Mouse (Mus musculus): Measurements from ENCODE around the gene Ret. TPM values are rescaled to one million over a fixed set of nuclear protein-coding genes. Genes with fewer than 3 reads are reported as not detected.

Ret gene
- polyA plus RNA-seq, 1 experiment from 2014 or later: 1.5 TPM

GRCm38 (mm10) chr6:118205176-118205890 is 7.8 kb upstream of the Ret start:
- Histone ChIP-seq H3K4me3 (ENCODE audit: low read depth, low read length) (no peak overlapping the region), H3K4me2 (no peak overlapping the region), H3K27ac (ENCODE audit: low read depth, low read length) (no peak overlapping the region), H3K27me3 (ENCODE audit: control insufficient read depth, insufficient read depth, low read length) (no peaks in the 10 kb centered on the region), H3K9me3 (ENCODE audit: control insufficient read depth, low read length) (no peaks in the 10 kb centered on the region), H3K36me3 (ENCODE audit: control insufficient read depth, insufficient read depth, low read length) (no peaks in the 10 kb centered on the region), H3K4me1 (ENCODE audit: control insufficient read depth, insufficient read depth, low read length) (no peaks in the 10 kb centered on the region), H3K9ac (ENCODE audit: low read length) (no peak overlapping the region)
- no peak for ATAC-seq (ENCODE audit: low FRiP score)
- DNase-seq (ENCODE audit: low spot score, missing footprints): peak; percentile 78
- WGBS: 58% methylated on average over 7 of the region's 7 CpGs

- DNase-seq (ENCODE audit: low spot score, missing footprints): peak; percentile 65
- Histone ChIP-seq H3K9me3 (ENCODE audit: control insufficient read depth, low read length) (no peaks in the 10 kb centered on the region), H3K27ac (ENCODE audit: low read depth, low read length) (no peak overlapping the region), H3K4me3 (ENCODE audit: low read depth, low read length) (no peak overlapping the region), H3K9ac (ENCODE audit: low read length) (no peak overlapping the region), H3K27me3 (ENCODE audit: control insufficient read depth, insufficient read depth, low read length) (peaks cover under 1% of the 10 kb centered on the region), H3K4me1 (ENCODE audit: control insufficient read depth, insufficient read depth, low read length) (no peaks in the 10 kb centered on the region), H3K4me2 (no peak overlapping the region), H3K36me3 (ENCODE audit: control insufficient read depth, insufficient read depth, low read length) (no peaks in the 10 kb centered on the region)
- 86% methylated on average over 1 of the region's 1 CpGs for WGBS
- no peak for ATAC-seq (ENCODE audit: low FRiP score)
Measured at GRCm38 (mm10) chr6:118204112-118204511, 6.6 kb upstream of the Ret start.

GRCm38 (mm10) chr6:118196751-118197439 is 623 bp downstream of the Ret start:
- H3K36me3 ChIP-seq (ENCODE audit: control insufficient read depth, insufficient read depth, low read length): no peaks in the 10 kb centered on the region
- ATAC-seq (ENCODE audit: low FRiP score): peak; percentile 66
- peak overlapping the region; percentile 99 for H3K4me2 ChIP-seq
- peak overlapping the region; percentile 36 for H3K9ac ChIP-seq (ENCODE audit: low read length)
- peak; percentile 94 for DNase-seq (ENCODE audit: low spot score, missing footprints)
- under 1% methylated on average over 81 of the region's 84 CpGs for WGBS
- H3K9me3 ChIP-seq (ENCODE audit: control insufficient read depth, low read length): no peaks in the 10 kb centered on the region
- peak overlapping the region; percentile 64 for H3K4me3 ChIP-seq (ENCODE audit: low read depth, low read length)
- H3K4me1 ChIP-seq (ENCODE audit: control insufficient read depth, insufficient read depth, low read length): no peaks in the 10 kb centered on the region; the same call in 1 of the 2 replicates
- no peak overlapping the region for H3K27ac ChIP-seq (ENCODE audit: low read depth, low read length)
- H3K27me3 ChIP-seq (ENCODE audit: control insufficient read depth, insufficient read depth, low read length): peaks cover 46% of the 10 kb centered on the region

GRCm38 (mm10) chr6:118195108-118195507 is 2.4 kb downstream of the Ret start:
- no peak overlapping the region for H3K4me3 ChIP-seq (ENCODE audit: low read depth, low read length)
- H3K4me2 ChIP-seq: no peak overlapping the region
- no peaks in the 10 kb centered on the region; the same call in 1 of the 2 replicates for H3K4me1 ChIP-seq (ENCODE audit: control insufficient read depth, insufficient read depth, low read length)
- no peak overlapping the region for H3K27ac ChIP-seq (ENCODE audit: low read depth, low read length)
- no peak overlapping the region for H3K9ac ChIP-seq (ENCODE audit: low read length)
- H3K36me3 ChIP-seq (ENCODE audit: control insufficient read depth, insufficient read depth, low read length): no peaks in the 10 kb centered on the region
- DNase-seq (ENCODE audit: low spot score, missing footprints) (peak; percentile 87), ATAC-seq (ENCODE audit: low FRiP score) (no peak)
- peaks cover 46% of the 10 kb centered on the region for H3K27me3 ChIP-seq (ENCODE audit: control insufficient read depth, insufficient read depth, low read length)
- 30% methylated on average over 8 of the region's 8 CpGs for WGBS
- no peaks in the 10 kb centered on the region for H3K9me3 ChIP-seq (ENCODE audit: control insufficient read depth, low read length)

- no peak for ATAC-seq (ENCODE audit: low FRiP score)
- Histone ChIP-seq H3K4me1 (ENCODE audit: control insufficient read depth, insufficient read depth, low read length) (no peaks in the 10 kb centered on the region; the same call in 1 of the 2 replicates), H3K27me3 (ENCODE audit: control insufficient read depth, insufficient read depth, low read length) (peaks cover 33% of the 10 kb centered on the region), H3K9me3 (ENCODE audit: control insufficient read depth, low read length) (no peaks in the 10 kb centered on the region), H3K9ac (ENCODE audit: low read length) (no peak overlapping the region), H3K4me2 (no peak overlapping the region), H3K4me3 (ENCODE audit: low read depth, low read length) (no peak overlapping the region), H3K27ac (ENCODE audit: low read depth, low read length) (no peak overlapping the region), H3K36me3 (ENCODE audit: control insufficient read depth, insufficient read depth, low read length) (no peaks in the 10 kb centered on the region)
- DNase-seq (ENCODE audit: low spot score, missing footprints): no peak
- 69% methylated on average over 3 of the region's 3 CpGs for WGBS
Measured at GRCm38 (mm10) chr6:118192882-118193281, 4.6 kb downstream of the Ret start.

- ATAC-seq (ENCODE audit: low FRiP score): no peak
- Histone ChIP-seq H3K4me3 (ENCODE audit: low read depth, low read length) (no peak overlapping the region), H3K9me3 (ENCODE audit: control insufficient read depth, low read length) (no peaks in the 10 kb centered on the region), H3K4me1 (ENCODE audit: control insufficient read depth, insufficient read depth, low read length) (no peaks in the 10 kb centered on the region; the same call in 1 of the 2 replicates), H3K9ac (ENCODE audit: low read length) (no peak overlapping the region), H3K27me3 (ENCODE audit: control insufficient read depth, insufficient read depth, low read length) (peaks cover 26% of the 10 kb centered on the region), H3K36me3 (ENCODE audit: control insufficient read depth, insufficient read depth, low read length) (no peaks in the 10 kb centered on the region), H3K4me2 (no peak overlapping the region), H3K27ac (ENCODE audit: low read depth, low read length) (no peak overlapping the region)
- 64% methylated on average over 4 of the region's 4 CpGs for WGBS
- DNase-seq (ENCODE audit: low spot score, missing footprints): no peak
Measured at GRCm38 (mm10) chr6:118192199-118192598, 5.3 kb downstream of the Ret start.

- Histone ChIP-seq H3K4me1 (ENCODE audit: control insufficient read depth, insufficient read depth, low read length) (peaks cover 4% of the 10 kb centered on the region), H3K4me2 (no peak overlapping the region), H3K4me3 (ENCODE audit: low read depth, low read length) (no peak overlapping the region), H3K9ac (ENCODE audit: low read length) (no peak overlapping the region), H3K27ac (ENCODE audit: low read depth, low read length) (no peak overlapping the region), H3K9me3 (ENCODE audit: control insufficient read depth, low read length) (no peaks in the 10 kb centered on the region), H3K36me3 (ENCODE audit: control insufficient read depth, insufficient read depth, low read length) (no peaks in the 10 kb centered on the region), H3K27me3 (ENCODE audit: control insufficient read depth, insufficient read depth, low read length) (peaks cover 2% of the 10 kb centered on the region; the same call in 1 of the 2 replicates)
- DNase-seq (ENCODE audit: low spot score, missing footprints): no peak
- no peak for ATAC-seq (ENCODE audit: low FRiP score)
- 71% methylated on average over 3 of the region's 3 CpGs for WGBS
Measured at GRCm38 (mm10) chr6:118189764-118190163, 7.8 kb downstream of the Ret start.

GRCm38 (mm10) chr6:118188599-118188998 is 8.9 kb downstream of the Ret start:
- peaks cover 4% of the 10 kb centered on the region for H3K4me1 ChIP-seq (ENCODE audit: control insufficient read depth, insufficient read depth, low read length)
- H3K4me2 ChIP-seq: no peak overlapping the region
- H3K9me3 ChIP-seq (ENCODE audit: control insufficient read depth, low read length): no peaks in the 10 kb centered on the region
- DNase-seq (ENCODE audit: low spot score, missing footprints) (no peak), ATAC-seq (ENCODE audit: low FRiP score) (no peak)
- H3K27me3 ChIP-seq (ENCODE audit: control insufficient read depth, insufficient read depth, low read length): no peaks in the 10 kb centered on the region
- no peak overlapping the region for H3K4me3 ChIP-seq (ENCODE audit: low read depth, low read length)
- no peaks in the 10 kb centered on the region for H3K36me3 ChIP-seq (ENCODE audit: control insufficient read depth, insufficient read depth, low read length)
- H3K9ac ChIP-seq (ENCODE audit: low read length): no peak overlapping the region
- no peak overlapping the region for H3K27ac ChIP-seq (ENCODE audit: low read depth, low read length)
- WGBS: 94% methylated on average over 9 of the region's 9 CpGs

GRCm38 (mm10) chr6:118187285-118187641 is 10.3 kb downstream of the Ret start:
- 86% methylated on average over 3 of the region's 3 CpGs for WGBS
- Histone ChIP-seq H3K9ac (ENCODE audit: low read length) (no peak overlapping the region), H3K4me2 (no peak overlapping the region), H3K4me3 (ENCODE audit: low read depth, low read length) (no peak overlapping the region), H3K27me3 (ENCODE audit: control insufficient read depth, insufficient read depth, low read length) (no peaks in the 10 kb centered on the region), H3K9me3 (ENCODE audit: control insufficient read depth, low read length) (no peaks in the 10 kb centered on the region), H3K27ac (ENCODE audit: low read depth, low read length) (no peak overlapping the region), H3K4me1 (ENCODE audit: control insufficient read depth, insufficient read depth, low read length) (peaks cover 4% of the 10 kb centered on the region), H3K36me3 (ENCODE audit: control insufficient read depth, insufficient read depth, low read length) (no peaks in the 10 kb centered on the region)
- DNase-seq (ENCODE audit: low spot score, missing footprints) (no peak), ATAC-seq (ENCODE audit: low FRiP score) (no peak)

Measured in midbrain, embryonic 11.5 days (tissue).